Mouse (Mus musculus) right cerebral cortex, postnatal 25 days (tissue): Measurements from ENCODE around the gene Gm11627.
"Not testable (repeated sequence)": the region's sequence is repeated elsewhere in the genome, so short reads cannot be mapped to it uniquely, and the experiment has no call there.

Experiments used
- DNase-seq: peaks from one replicate; pipeline ENCODE4 v3.0.0; 2022

Gene Gm11627

DNA sequence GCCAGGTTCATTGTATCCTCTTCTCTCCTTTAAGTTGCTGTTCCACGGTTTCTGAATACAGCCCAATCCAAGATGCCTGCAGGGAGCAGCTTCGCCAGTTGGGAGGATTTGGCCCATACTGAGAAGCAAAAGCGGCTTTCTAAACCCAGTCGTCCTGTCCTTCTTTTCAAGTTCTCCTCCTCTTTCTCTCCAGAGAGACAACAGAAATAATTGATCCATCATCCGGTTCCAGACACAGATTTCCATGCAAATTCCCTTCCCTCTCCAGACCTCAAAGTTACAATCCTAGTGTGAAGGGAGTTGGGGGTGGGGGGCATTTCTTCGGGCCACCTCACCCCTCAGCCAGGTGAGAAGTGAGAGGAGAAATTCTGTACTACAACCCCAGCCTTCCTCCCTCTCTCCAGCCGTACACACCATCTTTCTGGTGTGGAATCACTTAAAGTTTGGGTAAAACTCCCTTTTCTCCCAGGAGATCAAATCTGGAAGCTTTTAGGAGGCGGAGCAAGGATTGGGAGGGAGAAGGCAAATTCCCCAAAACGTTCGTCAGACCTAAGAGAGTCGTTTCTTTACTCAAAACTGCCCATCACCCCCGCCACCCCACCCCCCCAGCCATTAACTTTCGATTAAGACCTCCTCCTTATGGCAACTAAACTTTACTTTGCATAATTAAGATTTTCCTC is 23.7 kb upstream of the Gm11627 start:
- no peak for DNase-seq

DNA sequence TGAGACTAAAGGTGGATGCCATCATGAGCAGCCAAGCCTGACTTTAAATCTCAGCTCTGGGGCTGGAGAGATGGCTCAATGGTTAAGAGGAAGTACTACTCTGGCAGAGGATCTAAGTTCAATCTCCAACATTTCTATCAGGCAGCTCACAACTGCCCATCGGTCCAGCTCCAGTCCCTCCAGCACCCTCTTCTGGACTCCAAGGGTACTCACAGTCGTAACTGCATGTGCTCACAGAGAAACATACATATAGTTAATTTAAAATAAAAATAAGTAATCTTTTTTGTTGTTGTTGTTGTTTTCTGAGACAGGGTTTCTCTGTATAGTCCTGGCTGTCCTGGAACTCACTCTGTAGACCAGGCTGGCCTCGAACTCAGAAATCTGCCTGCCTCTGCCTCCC is 20.7 kb upstream of the Gm11627 start:
- no peak for DNase-seq

DNA sequence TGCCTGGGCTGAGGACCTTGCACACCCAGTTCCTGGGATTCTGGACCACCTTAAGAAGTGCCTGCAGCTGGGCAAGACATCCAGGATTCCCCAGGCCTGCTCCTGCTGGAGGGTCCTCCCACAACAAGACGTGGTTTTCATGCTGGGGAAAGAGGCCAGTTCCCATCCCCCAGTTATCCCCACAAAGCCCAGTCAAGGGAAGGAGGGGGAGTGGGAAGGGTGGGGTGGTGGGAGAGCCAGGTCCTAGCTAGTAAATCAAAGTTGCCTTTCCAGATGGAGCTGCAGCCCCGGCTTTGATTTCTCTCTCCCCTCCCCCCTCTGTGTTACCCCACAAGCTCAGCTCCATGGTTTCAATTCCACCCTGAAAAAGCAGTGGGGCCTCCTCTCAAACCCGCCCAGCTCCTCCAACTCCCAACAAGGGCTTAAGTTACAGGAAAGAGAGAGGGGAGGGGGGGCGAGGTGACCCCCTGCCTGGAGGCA is 16.1 kb upstream of the Gm11627 start:
- DNase-seq, result no peak

GRCm38 (mm10) chr11:102587554-102587953 is 8.3 kb upstream of the Gm11627 start:
- DNase-seq, result no peak

GRCm38 (mm10) chr11:102586445-102587130 is 7.3 kb upstream of the Gm11627 start:
- no peak for DNase-seq

GRCm38 (mm10) chr11:102582736-102583135 is 3.5 kb upstream of the Gm11627 start:
- no peak for DNase-seq

DNA sequence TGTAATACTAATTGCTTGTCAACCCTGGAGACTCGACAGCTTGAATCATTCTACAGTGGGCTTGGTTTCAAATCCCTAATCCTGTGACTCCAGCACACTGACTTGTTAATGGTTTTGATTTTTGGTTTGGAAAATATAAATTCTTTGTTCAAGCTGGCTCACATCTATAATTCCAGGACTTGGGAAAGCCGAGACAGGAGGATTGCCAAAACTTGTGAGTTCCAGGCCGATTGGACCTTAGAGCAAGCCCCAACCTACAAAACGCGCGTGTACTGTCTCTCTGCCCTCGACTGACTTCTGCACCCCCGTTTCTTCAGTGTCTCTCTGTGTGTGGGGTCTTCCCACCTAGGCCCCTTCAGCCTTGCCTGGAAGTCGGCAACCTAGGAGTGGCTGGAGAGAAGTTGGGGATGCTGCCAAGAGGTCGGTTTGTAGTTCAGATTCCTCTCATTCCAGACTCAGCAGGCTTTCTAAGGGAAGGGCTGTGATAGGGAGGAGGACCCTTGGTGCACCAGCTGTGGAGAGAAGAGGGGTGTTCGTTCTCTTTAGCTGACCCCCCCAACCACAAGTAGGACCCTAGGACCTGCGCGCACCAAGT is 2.9 kb upstream of the Gm11627 start:
- DNase-seq, result no peak

- no peak for DNase-seq
Observed at GRCm38 (mm10) chr11:102581281-102582015, 2.2 kb upstream of the Gm11627 start.

- DNase-seq, result no peak
Observed at GRCm38 (mm10) chr11:102580034-102580330, 721 bp upstream of the Gm11627 start.

- DNase-seq, result peak; percentile 69
Observed at GRCm38 (mm10) chr11:102578341-102579118, 731 bp downstream of the Gm11627 start.

DNA sequence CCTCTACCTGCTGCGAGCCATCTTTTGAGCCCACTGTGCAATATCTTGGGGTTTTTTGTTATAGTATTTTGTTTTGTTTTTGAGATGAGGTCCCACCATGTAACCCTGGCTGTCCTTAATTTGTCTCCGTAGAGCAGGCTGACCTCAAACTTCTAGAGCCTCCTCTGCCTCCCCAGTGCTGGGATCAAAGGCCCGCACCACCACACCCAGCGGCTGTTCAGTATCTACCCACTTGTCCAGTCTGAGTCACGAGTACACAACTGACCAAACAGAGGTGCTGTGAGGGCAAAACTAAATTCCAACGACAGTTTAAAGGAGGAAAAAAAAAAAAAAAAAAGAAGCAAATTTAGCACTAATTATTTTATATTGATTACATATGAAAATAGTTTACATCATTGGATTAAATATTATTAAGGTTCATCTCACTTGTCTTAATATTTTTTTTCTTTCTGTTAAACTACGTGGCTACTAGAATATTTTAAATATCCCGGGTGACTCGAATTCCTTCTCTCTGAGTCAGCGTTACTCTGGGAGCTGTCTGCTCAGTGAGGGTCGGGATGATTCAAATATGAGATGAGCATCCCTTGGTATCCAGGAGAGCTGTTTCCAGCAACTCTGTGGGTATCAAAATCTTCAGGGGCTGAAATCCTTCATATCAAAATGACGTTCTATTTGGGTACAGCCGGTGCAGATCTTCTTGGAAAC is 3.1 kb downstream of the Gm11627 start:
- no peak for DNase-seq

DNA sequence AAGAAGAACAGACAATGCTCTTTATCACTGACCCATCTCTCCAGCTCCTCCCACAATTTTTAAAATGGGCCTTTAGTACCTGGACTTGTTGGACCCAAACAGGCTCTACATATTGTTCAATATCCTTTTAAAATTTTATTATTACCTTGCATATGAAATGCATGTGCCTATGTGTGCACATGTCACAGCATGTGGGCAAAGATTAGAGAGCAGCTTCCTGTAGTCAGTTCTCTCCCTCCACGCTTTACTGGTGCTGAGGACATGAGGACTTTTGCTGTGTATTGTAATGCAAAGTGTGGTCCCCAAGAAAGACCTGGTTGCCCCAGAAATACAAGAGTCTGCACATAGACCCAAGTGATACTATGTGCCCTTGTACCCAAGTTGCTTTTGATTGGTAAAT is 4.2 kb downstream of the Gm11627 start:
- no peak for DNase-seq

DNA sequence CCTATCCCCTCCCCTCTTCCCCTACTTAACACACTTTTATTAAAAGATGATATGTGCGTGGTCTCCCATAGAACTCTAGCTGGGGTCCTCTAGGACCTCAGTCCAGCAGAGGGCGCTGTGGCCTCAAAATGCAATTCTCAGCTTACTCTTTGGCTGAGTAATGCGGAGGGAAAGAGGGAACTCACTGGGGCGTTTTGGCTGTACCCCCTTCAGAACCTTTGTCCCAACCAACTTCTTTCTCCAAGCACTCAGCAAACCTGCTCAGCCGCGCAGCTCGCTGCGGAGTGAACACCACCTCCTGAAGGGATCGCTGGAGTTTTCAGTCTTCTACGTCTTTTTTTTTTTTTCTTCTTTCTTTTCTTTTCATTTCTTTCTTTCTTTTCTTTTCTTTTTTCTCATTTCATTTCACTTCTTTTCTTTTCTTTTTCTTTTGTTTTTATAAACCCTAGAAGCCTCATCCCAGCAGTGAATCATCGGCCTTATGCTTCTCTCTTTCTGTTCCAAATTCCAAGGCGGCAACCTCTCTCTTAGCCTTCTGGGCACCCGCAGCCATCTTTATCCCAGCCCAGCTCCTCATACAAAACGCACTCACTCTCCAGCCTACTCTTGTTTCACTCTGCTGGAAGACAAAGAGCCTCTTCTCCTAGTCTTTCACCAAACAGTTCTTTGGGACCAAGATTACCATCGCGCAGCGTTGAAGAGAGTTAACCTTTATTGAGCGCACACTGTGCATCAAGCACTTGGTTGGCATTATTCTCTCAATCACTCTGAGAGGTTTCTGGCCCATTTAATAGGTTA is 6.2 kb downstream of the Gm11627 start:
- DNase-seq, result peak; percentile 67

DNA sequence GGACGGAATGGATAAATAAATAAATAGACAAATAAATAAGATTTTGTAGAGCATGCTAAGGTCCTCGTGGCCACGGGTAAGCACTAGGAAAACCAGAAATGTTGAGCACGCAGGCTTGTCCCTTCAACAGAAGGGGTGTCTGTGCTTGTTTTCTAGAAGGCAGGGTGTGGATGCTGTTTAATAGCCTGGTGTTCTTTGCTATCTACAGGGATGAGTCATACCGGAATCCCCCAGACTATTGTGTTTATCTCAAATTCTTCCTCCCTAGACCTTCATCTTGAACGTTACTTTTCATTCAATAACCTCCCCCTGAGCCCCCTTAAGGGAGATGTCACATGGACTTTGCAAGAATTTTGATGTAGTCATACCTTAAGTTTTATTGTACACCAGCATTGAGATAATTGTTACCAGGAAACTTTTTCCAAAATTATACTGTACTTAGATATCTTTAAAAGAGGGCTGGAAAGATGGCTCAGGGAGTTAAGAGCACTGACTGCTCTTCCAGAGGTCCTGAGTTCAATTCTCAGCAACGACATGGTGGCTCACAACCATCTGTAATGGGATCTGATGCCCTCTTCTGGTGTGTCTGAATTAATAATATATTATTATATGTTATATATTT is 10.4 kb downstream of the Gm11627 start:
- no peak for DNase-seq

DNA sequence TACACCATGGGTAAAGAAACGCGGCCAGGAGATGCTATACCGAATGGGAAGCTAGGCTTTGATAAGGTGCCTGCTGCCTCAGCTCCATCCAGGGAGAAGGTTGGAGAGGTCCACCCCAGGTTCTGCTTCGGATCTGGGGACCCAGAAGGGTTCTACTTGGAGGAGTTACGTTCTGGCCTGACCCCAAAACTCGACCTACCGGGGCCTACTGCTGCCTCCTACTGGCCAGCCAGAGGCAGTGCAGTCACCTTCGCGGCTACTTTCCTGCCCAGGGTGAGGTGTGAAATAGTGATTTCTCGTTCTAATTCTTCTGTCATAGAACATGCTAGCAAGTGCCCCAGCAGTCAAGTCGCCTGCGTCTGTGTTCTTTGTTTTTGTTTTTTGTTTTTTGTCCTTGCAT is 11.1 kb downstream of the Gm11627 start:
- DNase-seq, result no peak

GRCm38 (mm10) chr11:102567723-102568122 is 11.5 kb downstream of the Gm11627 start:
- DNase-seq, result no peak

DNA sequence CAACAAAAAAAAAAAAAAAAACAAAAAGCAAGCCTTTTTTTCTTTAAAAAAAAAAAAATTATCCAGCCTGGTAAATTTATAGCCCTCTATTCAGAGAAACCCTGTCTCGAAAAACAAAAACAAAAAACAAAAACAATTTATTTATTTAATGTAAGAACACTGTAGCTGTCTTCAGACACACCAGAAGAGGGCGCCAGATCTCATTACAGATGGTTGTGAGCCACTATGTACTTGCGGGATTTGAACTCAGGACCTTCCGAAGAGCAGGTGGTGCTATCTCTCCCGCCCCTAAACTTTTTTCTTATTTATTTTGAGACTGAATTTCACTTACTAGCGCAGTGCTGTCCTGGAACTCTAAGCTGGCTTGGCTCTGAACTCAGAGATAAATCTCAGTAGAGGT is 12.1 kb downstream of the Gm11627 start:
- DNase-seq, result no peak

DNA sequence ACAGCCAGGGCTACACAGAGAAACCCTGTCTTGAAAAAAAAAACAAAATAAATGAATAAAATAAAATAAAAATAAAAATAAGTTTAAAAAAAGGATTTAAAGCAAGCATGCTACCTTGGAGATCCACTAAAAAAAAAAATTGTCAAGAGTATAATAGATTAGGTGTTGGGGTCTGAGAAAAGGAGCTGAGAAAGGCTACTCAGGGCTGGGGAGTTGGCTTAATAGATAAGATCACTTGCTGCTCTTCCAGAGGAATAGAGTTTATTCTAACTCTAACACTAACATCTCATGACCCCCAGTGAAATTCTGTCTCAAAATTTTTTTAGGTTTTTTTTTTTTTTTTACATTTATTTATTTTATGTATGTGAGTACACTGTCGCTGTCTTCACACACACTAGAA is 13.0 kb downstream of the Gm11627 start:
- no peak for DNase-seq

- DNase-seq, result no peak
Observed at GRCm38 (mm10) chr11:102565741-102566140, 13.5 kb downstream of the Gm11627 start.

DNA sequence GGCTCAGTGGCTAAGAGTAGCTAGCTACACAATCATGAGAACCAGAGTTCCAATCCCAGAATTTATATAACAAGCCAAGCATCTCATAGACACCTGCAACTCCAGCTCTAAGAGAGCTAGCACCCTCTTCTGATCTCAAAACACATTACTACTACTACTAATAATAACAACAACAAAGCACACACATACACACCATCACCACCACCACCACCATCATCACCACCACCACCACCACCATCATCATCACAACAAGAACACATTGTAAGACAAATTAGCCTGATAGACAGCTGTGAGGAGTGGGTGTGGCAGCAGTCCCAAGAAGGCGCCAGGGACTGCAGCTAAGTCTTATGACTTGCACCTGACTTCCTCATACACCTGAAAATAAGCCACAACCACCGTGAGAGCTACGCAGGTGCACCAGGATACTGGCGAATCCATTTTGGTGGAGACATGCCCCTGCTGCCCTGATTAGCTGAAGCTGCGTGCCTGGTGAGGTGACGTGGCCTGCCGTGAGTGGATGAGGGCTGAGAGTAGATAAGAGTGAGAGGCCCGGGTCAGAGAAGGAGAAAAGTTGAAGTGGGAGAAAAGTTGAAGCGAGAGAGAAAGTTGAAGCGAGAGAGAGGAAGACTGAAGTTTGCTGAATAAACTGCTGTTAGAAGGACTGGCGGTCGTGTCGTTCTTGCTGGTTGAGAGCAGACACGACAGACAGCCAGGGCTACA is 14.1 kb downstream of the Gm11627 start:
- DNase-seq, result not testable (repeated sequence)
